Mouse (Mus musculus) MEL (cell line): ENCODE results near the gene Lsamp. TPM values are rescaled to one million over a fixed set of nuclear protein-coding genes. Genes with fewer than 3 reads are reported as not detected.

Source experiments
- DNase-seq: peaks from one replicate; pipeline ENCODE4 v3.0.0; 2011; ENCODE audit warnings: low read depth, low spot score
- H3K27ac ChIP-seq: 2 replicates; pipeline ENCODE4 v1.5.1; 2012; ENCODE audit warnings: low read depth, mild to moderate bottlenecking, control low read depth, low read length, moderate library complexity; ENCODE audit not compliant: control insufficient read depth
- H3K27me3 ChIP-seq, 2 experiments: fragments of 150-350 bp in 1 of 2; sonication (generic) in 1 of 2; 2 replicates each; pipeline ENCODE4 v1.6.1; 2012; ENCODE audit warnings: low read length in 2 of 2, mild to moderate bottlenecking in 2 of 2, improper control_type of control experiment in 1 of 2, moderate library complexity in 1 of 2; ENCODE audit not compliant: insufficient read depth in 2 of 2, control insufficient read depth in 1 of 2
- H3K36me3 ChIP-seq, 2 experiments: 2 replicates each; pipeline ENCODE4 v1.6.1; 2012 to 2014; ENCODE audit warnings: low read length in 2 of 2, improper control_type of control experiment in 1 of 2, inconsistent platforms in 1 of 2, mild to moderate bottlenecking in 1 of 2; ENCODE audit not compliant: insufficient read depth in 2 of 2, control insufficient read depth in 1 of 2
- H3K4me1 ChIP-seq, 2 experiments: fragments of 150-350 bp in 1 of 2; sonication (generic) in 1 of 2; 2 replicates each; pipeline ENCODE4 v1.6.1; 2012; ENCODE audit warnings: low read length in 2 of 2, improper control_type of control experiment in 1 of 2, mild to moderate bottlenecking in 1 of 2; ENCODE audit not compliant: insufficient read depth in 2 of 2, control insufficient read depth in 1 of 2
- H3K4me3 ChIP-seq, 2 experiments: fragments of 150-350 bp in 1 of 2; sonication (generic) in 1 of 2; 2 replicates each; pipeline ENCODE4 v1.5.1; 2012; ENCODE audit warnings: low read depth in 2 of 2, low read length in 2 of 2, mild to moderate bottlenecking in 2 of 2, moderate library complexity in 2 of 2, control low read depth in 1 of 2, improper control_type of control experiment in 1 of 2; ENCODE audit not compliant: control insufficient read depth in 1 of 2, insufficient read depth in 1 of 2
- H3K79me2 ChIP-seq: 2 replicates; pipeline ENCODE4 v1.6.1; 2012; ENCODE audit warnings: mild to moderate bottlenecking, low read length, moderate library complexity; ENCODE audit not compliant: control insufficient read depth, poor library complexity, insufficient read depth
- H3K9ac ChIP-seq: 2 replicates; pipeline ENCODE4 v1.6.1; 2012; ENCODE audit warnings: low read depth, mild to moderate bottlenecking, control low read depth, low read length, moderate library complexity; ENCODE audit not compliant: control insufficient read depth, poor library complexity, severe bottlenecking
- H3K9me3 ChIP-seq: fragments of 150-350 bp; sonication (generic); replicated peaks from 2 replicates; pipeline ENCODE4 v1.6.1; 2012; ENCODE audit warnings: mild to moderate bottlenecking, low read length, improper control_type of control experiment, moderate library complexity; ENCODE audit not compliant: insufficient read depth
- CTCF ChIP-seq, 3 experiments: IDR thresholded peaks in 2 of 3; conservative IDR thresholded peaks in 1 of 3; 2 replicates each; pipeline ENCODE4 v1.5.1; 2011 to 2012; ENCODE audit warnings: low read length in 3 of 3, low read depth in 2 of 3, mild to moderate bottlenecking in 2 of 3, improper control_type of control experiment in 1 of 3, inconsistent platforms in 1 of 3, mixed read lengths in 1 of 3, moderate library complexity in 1 of 3; ENCODE audit not compliant: control insufficient read depth in 1 of 3, insufficient read depth in 1 of 3, poor library complexity in 1 of 3, severe bottlenecking in 1 of 3
- ETS1 ChIP-seq: IDR thresholded peaks from 2 replicates; pipeline ENCODE4 v1.6.1; 2012; ENCODE audit warnings: low read depth, mild to moderate bottlenecking, inconsistent platforms, low read length, improper control_type of control experiment, moderate library complexity
- GABPA ChIP-seq: IDR thresholded peaks from 2 replicates; pipeline ENCODE4 v1.6.1; 2012; ENCODE audit warnings: low read depth, mild to moderate bottlenecking, inconsistent platforms, low read length, improper control_type of control experiment, moderate library complexity
- GATA1 ChIP-seq: IDR thresholded peaks from 2 replicates; pipeline ENCODE4 v1.6.1; 2011; ENCODE audit warnings: low read depth, low read length, improper control_type of control experiment
- HCFC1 ChIP-seq: IDR thresholded peaks from 2 replicates; pipeline ENCODE4 v1.6.1; 2012; ENCODE audit warnings: low read depth, mild to moderate bottlenecking, inconsistent platforms, low read length, improper control_type of control experiment, moderate library complexity
- MAFK ChIP-seq: IDR thresholded peaks from 2 replicates; pipeline ENCODE4 v1.6.1; 2011; ENCODE audit warnings: low read depth, mild to moderate bottlenecking, low read length, improper control_type of control experiment, borderline replicate concordance
- MAZ ChIP-seq: IDR thresholded peaks from 2 replicates; pipeline ENCODE4 v1.6.1; 2012; ENCODE audit warnings: low read depth, mild to moderate bottlenecking, inconsistent platforms, low read length, improper control_type of control experiment
- MXI1 ChIP-seq: IDR thresholded peaks from 2 replicates; pipeline ENCODE4 v1.6.1; 2011; ENCODE audit warnings: mild to moderate bottlenecking, low read depth, low read length, improper control_type of control experiment
- MYC ChIP-seq: IDR thresholded peaks from 2 replicates; pipeline ENCODE4 v1.6.1; 2011; ENCODE audit warnings: low read depth, mild to moderate bottlenecking, low read length, improper control_type of control experiment, moderate library complexity
- NRF1 ChIP-seq: IDR thresholded peaks from 2 replicates; pipeline ENCODE4 v1.6.1; 2014; ENCODE audit warnings: low read depth, mild to moderate bottlenecking, inconsistent platforms, low read length, improper control_type of control experiment, moderate library complexity; ENCODE audit not compliant: poor library complexity, insufficient read depth, severe bottlenecking
- POLR2A ChIP-seq, 2 experiments: IDR thresholded peaks; 2 replicates each; pipeline ENCODE4 v1.6.1; 2011 to 2012; ENCODE audit warnings: low read length in 2 of 2, mild to moderate bottlenecking in 2 of 2, control low read depth in 1 of 2, improper control_type of control experiment in 1 of 2, low read depth in 1 of 2, moderate library complexity in 1 of 2; ENCODE audit not compliant: control insufficient read depth in 1 of 2, insufficient read depth in 1 of 2, poor library complexity in 1 of 2
- POLR2AphosphoS5 ChIP-seq: IDR thresholded peaks from 2 replicates; pipeline ENCODE4 v1.6.1; 2012; ENCODE audit warnings: low read depth, borderline replicate concordance, mild to moderate bottlenecking, inconsistent platforms, low read length, moderate library complexity, mixed read lengths
- RCOR1 ChIP-seq: IDR thresholded peaks from 2 replicates; pipeline ENCODE4 v1.6.1; 2012; ENCODE audit warnings: low read depth, mild to moderate bottlenecking, inconsistent platforms, low read length, improper control_type of control experiment
- SMC3 ChIP-seq: IDR thresholded peaks from 2 replicates; pipeline ENCODE4 v1.6.1; 2011; ENCODE audit warnings: low read depth, low read length, improper control_type of control experiment
- TAL1 ChIP-seq: IDR thresholded peaks from 2 replicates; pipeline ENCODE4 v1.6.1; 2012; ENCODE audit warnings: mild to moderate bottlenecking, inconsistent platforms, low read length, moderate library complexity, mixed read lengths
- USF1 ChIP-seq: IDR thresholded peaks from 2 replicates; pipeline ENCODE4 v1.6.1; 2014; ENCODE audit warnings: low read depth, mild to moderate bottlenecking, inconsistent platforms, low read length, improper control_type of control experiment, moderate library complexity
- USF2 ChIP-seq, 2 experiments: IDR thresholded peaks; 2 replicates each; pipeline ENCODE4 v1.6.1; 2011 to 2012; ENCODE audit warnings: improper control_type of control experiment in 2 of 2, low read length in 2 of 2, borderline replicate concordance in 1 of 2, inconsistent platforms in 1 of 2, low read depth in 1 of 2, mild to moderate bottlenecking in 1 of 2; ENCODE audit not compliant: insufficient read depth in 1 of 2
- ZKSCAN1 ChIP-seq: IDR thresholded peaks from 2 replicates; pipeline ENCODE4 v1.6.1; 2012; ENCODE audit warnings: low read depth, mild to moderate bottlenecking, inconsistent platforms, low read length, improper control_type of control experiment, moderate library complexity
- polyA plus RNA-seq, 2 experiments: library from polyadenylated mRNA; stranded (reverse) in 1 of 2; unstranded in 1 of 2; fragments of >175 nt in 1 of 2; fragments of >200 nt in 1 of 2; gene quantifications; 2 replicates each; pipeline versions ENCODE4 v1.2.1 to v1.2.4; 2012; ENCODE audit warnings: low replicate concordance in 2 of 2, low read depth in 1 of 2; ENCODE audit not compliant: insufficient read length in 2 of 2, insufficient read depth in 1 of 2, missing spikeins in 1 of 2
- total RNA-seq: library from RNA; depleted of rRNA; stranded (reverse); fragments of 300-350 nt; gene quantifications from 2 replicates; pipeline ENCODE4 v1.2.3, GENCODE M21; 2012

The Lsamp gene
- total and polyA plus RNA-seq, 3 experiments: 0.42 TPM; not detected in 2

DNA sequence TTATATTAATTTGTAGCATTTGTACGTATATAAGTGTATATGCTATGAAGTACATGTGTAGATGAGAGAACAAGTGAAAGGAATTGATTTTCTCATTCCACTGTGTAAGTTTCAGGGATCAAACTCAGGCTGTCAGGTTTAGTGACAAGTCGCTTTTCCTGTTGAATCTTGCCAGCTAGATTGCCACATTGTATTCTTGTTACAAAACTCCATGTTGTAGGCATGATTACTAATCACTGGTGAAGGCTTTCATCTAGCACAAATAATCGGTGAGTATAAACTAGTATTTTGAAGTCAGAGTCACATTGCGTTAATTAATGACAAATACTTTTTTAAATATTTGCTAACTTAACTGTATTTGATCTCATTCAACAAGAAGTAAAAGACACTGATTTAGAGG is 391.2 kb downstream of the Lsamp start:
- Histone ChIP-seq H3K9me3 (no peaks in the 10 kb centered on the region), H3K27me3 (no peaks in the 10 kb centered on the region), H3K9ac (no peak overlapping the region), H3K27ac (no peak overlapping the region), H3K4me3 (no peak overlapping the region), H3K79me2 (no peaks in the 10 kb centered on the region), H3K4me1 (no peaks in the 10 kb centered on the region), H3K36me3 (no peaks in the 10 kb centered on the region)
- DNase-seq: no peak
- no peak for TF ChIP-seq GABPA
- TF ChIP-seq HCFC1: no peak
- no peak for TF ChIP-seq MXI1
- TF ChIP-seq GATA1: no peak
- no peak for TF ChIP-seq USF1
- no peak for TF ChIP-seq USF2 (IDR thresholded peaks at IDR 0.05; ENCODE audit: borderline replicate concordance in 1 of 2, insufficient read depth in 1 of 2, low read depth in 1 of 2, low read length in 2 of 2)
- no peak for TF ChIP-seq RCOR1
- no peak for TF ChIP-seq POLR2AphosphoS5
- TF ChIP-seq ETS1: no peak
- TF ChIP-seq MAZ: no peak
- TF ChIP-seq CTCF (IDR thresholded peaks at IDR 0.05 in 2 of 3, conservative IDR thresholded peaks at IDR 0.05 in 1 of 3; ENCODE audit: control insufficient read depth in 1 of 3, insufficient read depth in 1 of 3, low read depth in 2 of 3, low read length in 3 of 3, poor library complexity in 1 of 3, severe bottlenecking in 1 of 3): no peak
- TF ChIP-seq NRF1: no peak
- TF ChIP-seq ZKSCAN1: no peak
- TF ChIP-seq POLR2A (IDR thresholded peaks at IDR 0.05; ENCODE audit: control insufficient read depth in 1 of 2, insufficient read depth in 1 of 2, low read depth in 1 of 2, low read length in 2 of 2, poor library complexity in 1 of 2): no peak
- no peak for TF ChIP-seq SMC3

DNA sequence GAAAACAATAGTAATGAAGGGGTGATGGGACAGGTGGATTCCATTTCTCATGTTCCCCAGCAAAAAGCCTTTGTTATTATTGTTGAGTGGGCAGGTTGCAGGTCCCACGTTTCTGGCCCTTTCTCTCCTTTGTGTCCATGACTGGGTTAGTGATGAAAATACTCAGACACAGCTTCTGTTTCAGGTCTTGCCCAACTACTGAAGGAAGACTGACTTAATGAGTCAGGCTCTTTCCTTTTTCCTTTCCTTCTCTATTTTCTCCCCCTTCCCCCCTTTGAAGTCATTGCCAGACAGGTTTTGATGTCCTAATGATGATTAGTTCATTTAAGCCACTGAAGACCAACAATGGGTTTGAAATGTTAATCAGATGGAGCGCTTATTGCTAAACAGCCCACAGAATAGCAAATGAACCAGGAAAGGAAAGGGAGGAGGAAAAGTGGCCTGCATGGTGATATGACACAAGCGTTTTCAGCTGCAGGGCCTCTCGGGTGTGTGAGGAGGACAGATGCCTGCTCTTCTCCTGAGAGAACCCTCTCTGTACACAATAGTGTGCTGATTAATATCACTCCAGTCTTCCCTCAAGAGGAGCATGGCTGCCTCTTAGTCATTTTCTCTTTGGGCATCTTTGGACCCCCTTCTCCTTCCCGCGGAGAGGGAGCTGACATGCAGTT is 393.1 kb downstream of the Lsamp start:
- Histone ChIP-seq H3K27me3 (no peaks in the 10 kb centered on the region), H3K4me1 (no peaks in the 10 kb centered on the region), H3K27ac (no peak overlapping the region), H3K9me3 (no peaks in the 10 kb centered on the region), H3K4me3 (no peak overlapping the region), H3K9ac (no peak overlapping the region), H3K79me2 (no peaks in the 10 kb centered on the region), H3K36me3 (no peaks in the 10 kb centered on the region)
- TF ChIP-seq CTCF (IDR thresholded peaks at IDR 0.05 in 2 of 3, conservative IDR thresholded peaks at IDR 0.05 in 1 of 3; ENCODE audit: control insufficient read depth in 1 of 3, insufficient read depth in 1 of 3, low read depth in 2 of 3, low read length in 3 of 3, poor library complexity in 1 of 3, severe bottlenecking in 1 of 3): no peak
- TF ChIP-seq MYC: no peak
- TF ChIP-seq SMC3: no peak
- no peak for TF ChIP-seq TAL1
- no peak for TF ChIP-seq MAFK
- no peak for TF ChIP-seq ETS1
- DNase-seq: no peak
